Mouse (Mus musculus): Measurements from ENCODE around the gene Ccm2l. TPM values are rescaled to one million over a fixed set of nuclear protein-coding genes. Genes with fewer than 3 reads are reported as not detected.

Gene Ccm2l
- total and polyA plus RNA-seq, 3 experiments = 12.7 to 37.1 (median 15.3) TPM

- no peak for DNase-seq
Measured at GRCm38 (mm10) chr2:153052700-153053351, 12.9 kb upstream of the Ccm2l start.

- no peak for DNase-seq
Measured at GRCm38 (mm10) chr2:153053896-153054295, 11.9 kb upstream of the Ccm2l start.

- no peak for DNase-seq
Measured at GRCm38 (mm10) chr2:153055270-153055920, 10.4 kb upstream of the Ccm2l start.

- no peak for DNase-seq
Measured at GRCm38 (mm10) chr2:153058365-153058764, 7.4 kb upstream of the Ccm2l start.

GRCm38 (mm10) chr2:153060216-153060615 lies 5.5 kb upstream of the Ccm2l start:
- DNase-seq = no peak

- no peak for DNase-seq
Measured at GRCm38 (mm10) chr2:153063394-153063793, 2.4 kb upstream of the Ccm2l start.

- DNase-seq = no peak
Measured at GRCm38 (mm10) chr2:153064190-153064970, 1.4 kb upstream of the Ccm2l start.

GRCm38 (mm10) chr2:153066991-153067390 lies 1.2 kb downstream of the Ccm2l start:
- DNase-seq = no peak

GRCm38 (mm10) chr2:153070762-153071490 lies 5.2 kb downstream of the Ccm2l start:
- peak; percentile 52 for DNase-seq

- peak; percentile 66 for DNase-seq
Measured at GRCm38 (mm10) chr2:153071491-153072184, 5.9 kb downstream of the Ccm2l start.

- no peak for DNase-seq
Measured at GRCm38 (mm10) chr2:153074651-153075050, 8.9 kb downstream of the Ccm2l start.

- DNase-seq = no peak
Measured at GRCm38 (mm10) chr2:153075961-153076360, 10.2 kb downstream of the Ccm2l start.

- peak; percentile 71 for DNase-seq
Measured at GRCm38 (mm10) chr2:153080841-153081523, 15.2 kb downstream of the Ccm2l start.

- no peak for DNase-seq
Measured at GRCm38 (mm10) chr2:153081866-153082265, 16.1 kb downstream of the Ccm2l start.

- no peak for DNase-seq
Measured at GRCm38 (mm10) chr2:153083275-153083674, 17.5 kb downstream of the Ccm2l start.

- no peak for DNase-seq
Measured at GRCm38 (mm10) chr2:153083824-153084223, 18.1 kb downstream of the Ccm2l start.

GRCm38 (mm10) chr2:153084261-153084976 lies 18.7 kb downstream of the Ccm2l start:
- peak; percentile 27 for DNase-seq

- no peak for DNase-seq
Measured at GRCm38 (mm10) chr2:153085556-153085955, 19.8 kb downstream of the Ccm2l start.

- no peak for DNase-seq
Measured at GRCm38 (mm10) chr2:153086166-153086565, 20.4 kb downstream of the Ccm2l start.

- DNase-seq = no peak
Measured at GRCm38 (mm10) chr2:153087091-153087490, 21.3 kb downstream of the Ccm2l start.
